Mouse (Mus musculus) cerebellum, postnatal 14 days (tissue): ENCODE measurements around the gene Btbd35f23.
"Not testable (repeated sequence)": the region's sequence is repeated elsewhere in the genome, so short reads cannot be mapped to it uniquely, and the experiment has no call there.

Experiments used
- DNase-seq, 2 experiments: peaks; one replicate each; pipeline ENCODE4 v3.0.0; 2021; ENCODE audit warnings: mixed read lengths in 2 of 2

Btbd35f23 gene

GRCm38 (mm10) chrX:3076575-3076974 is at the start of gene Btbd35f23:
Gene Btbd35f23, plus strand, starts transcription at chrX:3076875.
- not testable (repeated sequence) for DNase-seq
